In the genomic region with DNA sequence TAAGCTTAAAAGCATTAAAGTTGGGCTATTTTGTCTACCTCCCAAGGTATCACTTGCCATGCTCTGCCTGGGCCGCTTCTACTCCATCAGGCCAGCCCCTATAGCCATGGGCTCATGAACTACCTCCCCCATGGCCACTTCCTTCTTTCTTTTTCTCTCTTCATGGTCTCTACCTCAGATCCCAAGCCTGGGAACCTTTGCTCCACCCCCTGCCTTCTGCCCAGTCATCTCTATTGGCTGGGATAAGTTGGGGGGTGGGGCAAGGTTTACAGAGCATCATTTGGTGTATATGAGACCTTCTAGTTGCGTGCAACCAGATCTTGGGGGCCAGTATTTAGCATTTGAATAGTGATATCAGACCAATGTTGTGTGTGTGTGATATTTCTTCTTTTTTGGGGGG, we compare ENCODE assay signal across 15 mouse cellular contexts. TPM values are rescaled to one million over a fixed set of nuclear protein-coding genes. Genes with fewer than 3 reads are reported as not detected.
DNase-seq lines count a peak whose midpoint lies in the region; ATAC-seq and TF ChIP-seq lines count a peak whose summit lies in the region.
"Had no signal": no experiment of that assay in that cellular context is flagged by ENCODE, and none has a peak within 500 bp of the region (broad histone marks: within the 10 kb centered on the region; RNA-seq: fewer than 3 reads in every experiment).

No protein-coding gene starts in this region.

- no peak for TF ChIP-seq POLR2A in CH12.LX (IDR thresholded peaks at IDR 0.05; ENCODE audit: low read depth, low read length)

- ATAC-seq in heart, embryonic 13.5 days (ENCODE audit: extremely low read depth, insufficient number of reproducible peaks, low FRiP score, low TSS enrichment), result no peak
- peak; percentile 50 for ATAC-seq in granulocyte monocyte progenitor cell, adult 5-6 weeks (replicated peaks; ENCODE audit: poor library complexity, severe bottlenecking)

- H3K79me2 ChIP-seq in CH12.LX (replicated peaks; ENCODE audit: control insufficient read depth, extremely low read depth, insufficient read depth, poor library complexity, severe bottlenecking), result no peaks in the 10 kb centered on the region

- 86% methylated on average over 2 of the region's 2 CpGs for WGBS in heart, embryonic 13.5 days
- WGBS in midbrain, embryonic 10.5 days, result 81% methylated on average over 2 of the region's 2 CpGs

- peak overlapping the region; percentile 74; the same call in 1 of the 2 replicates for H3K4me2 ChIP-seq in heart, embryonic 13.5 days
- H3K4me2 ChIP-seq in CH12.LX (ENCODE audit: insufficient read depth, low read depth, poor library complexity, severe bottlenecking), result no peak overlapping the region

- TF ChIP-seq RAD21 in CH12.LX (IDR thresholded peaks at IDR 0.05; ENCODE audit: low read depth, low read length), result no peak

- H3K9me3 ChIP-seq in heart, embryonic 13.5 days, result no peaks in the 10 kb centered on the region; the same call in 1 of the 2 replicates
- no peaks in the 10 kb centered on the region for H3K9me3 ChIP-seq in CH12.LX (replicated peaks; ENCODE audit: low read length)
- H3K9me3 ChIP-seq in midbrain, embryonic 10.5 days (replicated peaks), result no peaks in the 10 kb centered on the region
- H3K9me3 ChIP-seq: stomach, embryonic 15.5 days had no signal

- H3K27me3 ChIP-seq in heart, embryonic 13.5 days (replicated peaks), result no peaks in the 10 kb centered on the region
- H3K27me3 ChIP-seq in CH12.LX (replicated peaks), result no peaks in the 10 kb centered on the region
- H3K27me3 ChIP-seq in midbrain, embryonic 10.5 days (ENCODE audit: low read depth, poor library complexity, severe bottlenecking), result no peaks in the 10 kb centered on the region
- H3K27me3 ChIP-seq: stomach, embryonic 15.5 days had no signal

- no peak for TF ChIP-seq EP300 in CH12.LX (IDR thresholded peaks at IDR 0.05; ENCODE audit: low read length)

- peaks cover 59% of the 10 kb centered on the region for H3K4me1 ChIP-seq in heart, embryonic 13.5 days
- peaks cover 2 to 32% of the 10 kb centered on the region in 2 experiments; a peak in 3 of 4 replicates for H3K4me1 ChIP-seq in CH12.LX (ENCODE audit: control insufficient read depth in 1 of 2, insufficient read depth in 2 of 2)
- peaks cover 29% of the 10 kb centered on the region for H3K4me1 ChIP-seq in midbrain, embryonic 10.5 days

- intact Hi-C loops in heart, postnatal 14 days (cut with DNase I), result loop anchor here (5.0 kb wide), 1 partner anchor 130 kb away; a partner anchor contains a TSS

- DNase-seq in heart, postnatal 14 days, result no peak
- peak; percentile 62 for DNase-seq in CH12.LX (ENCODE audit: extremely low read depth)
- no peak for DNase-seq in midbrain, embryonic 10.5 days (ENCODE audit: low spot score)
- no peak for DNase-seq in layer of hippocampus, postnatal 36 days
- no peak for DNase-seq in thymus, postnatal 14 days
- DNase-seq in gastrocnemius, adult 8-10 months (ENCODE audit: low spot score in 2 of 2), result no peak
- DNase-seq: adrenal gland, adult 2 months; B cell, adult 2 months; cerebellum, adult 18-20 months; heart, adult 18-20 months; kidney, adult 9 months had no signal

- dilution Hi-C loops in CH12.LX (cut with MboI; ENCODE audit: extremely low pct_ligation_motif_present, extremely low pct_unique_long_range_greater_than_20kb, low sequenced_read_pairs), result no loop called here

- TF ChIP-seq CTCF in CH12.LX (conservative IDR thresholded peaks at IDR 0.05 in 1 of 2, IDR thresholded peaks at IDR 0.05 in 1 of 2; ENCODE audit: low read depth in 2 of 2, low read length in 2 of 2), result no peak

- H3K4me3 ChIP-seq in heart, embryonic 13.5 days, result no peak overlapping the region
- H3K4me3 ChIP-seq in CH12.LX (replicated peaks in 1 of 3; ENCODE audit: low read depth in 2 of 3, low read length in 2 of 3, poor library complexity in 1 of 3), result no peak overlapping the region
- H3K4me3 ChIP-seq in midbrain, embryonic 10.5 days, result peak overlapping the region; percentile 14; the same call in 1 of the 2 replicates

- H3K9ac ChIP-seq in heart, embryonic 13.5 days, result no peak overlapping the region
- H3K9ac ChIP-seq in CH12.LX (ENCODE audit: insufficient read depth, low read depth), result no peak overlapping the region
- H3K9ac ChIP-seq: stomach, embryonic 15.5 days had no signal

- in situ Hi-C loops in CH12.LX (cut with MboI; ENCODE audit: low pct_ligation_motif_present, low pct_unique_long_range_greater_than_20kb, low sequenced_read_pairs), result no loop called here

- no peak overlapping the region for H3K27ac ChIP-seq in heart, embryonic 13.5 days (replicated peaks)
- no peak overlapping the region for H3K27ac ChIP-seq in CH12.LX (ENCODE audit: insufficient read depth, low read depth)
- H3K27ac ChIP-seq in midbrain, embryonic 10.5 days (replicated peaks), result no peak overlapping the region
- H3K27ac ChIP-seq: macrophage; stomach, embryonic 15.5 days had no signal

- H3K36me3 ChIP-seq in heart, embryonic 13.5 days, result peaks cover 44% of the 10 kb centered on the region
- H3K36me3 ChIP-seq in CH12.LX (replicated peaks in 1 of 2; ENCODE audit: control insufficient read depth in 1 of 2, insufficient read depth in 1 of 2, low read length in 1 of 2), result peaks cover 2 to 27% of the 10 kb centered on the region in 2 experiments
- peaks cover 46% of the 10 kb centered on the region for H3K36me3 ChIP-seq in midbrain, embryonic 10.5 days

TF ChIP-seq in CH12.LX, 34 proteins besides CTCF, POLR2A, EP300 and RAD21 (continues in another document):
- TF ChIP-seq TBP (conservative IDR thresholded peaks at IDR 0.05; ENCODE audit: low read depth, low read length), result no peak
- TF ChIP-seq ZKSCAN1 (IDR thresholded peaks at IDR 0.05; ENCODE audit: borderline replicate concordance, low read depth, low read length), result no peak
- no peak for TF ChIP-seq USF1 (IDR thresholded peaks at IDR 0.05; ENCODE audit: low read depth, low read length)
- TF ChIP-seq UBTF (IDR thresholded peaks at IDR 0.05; ENCODE audit: low read depth, low read length), result no peak
- TF ChIP-seq E2F4 (IDR thresholded peaks at IDR 0.05; ENCODE audit: insufficient replicate concordance, low read depth, low read length), result no peak
- no peak for TF ChIP-seq POLR2AphosphoS2 (IDR thresholded peaks at IDR 0.05; ENCODE audit: low read depth, low read length)
- TF ChIP-seq NELFE (IDR thresholded peaks at IDR 0.05; ENCODE audit: low read depth, low read length), result no peak
- TF ChIP-seq SMC3 (IDR thresholded peaks at IDR 0.05; ENCODE audit: low read depth, low read length), result no peak
- no peak for TF ChIP-seq MEF2A (IDR thresholded peaks at IDR 0.05; ENCODE audit: borderline replicate concordance, low read depth, low read length)
- TF ChIP-seq PAX5 (IDR thresholded peaks at IDR 0.05; ENCODE audit: low read length), result no peak
- TF ChIP-seq NRF1 (IDR thresholded peaks at IDR 0.05; ENCODE audit: low read depth, low read length), result no peak

RNA-seq across cellular contexts. Expression of a gene that starts 1.8 kb away (rescaled TPM):
- 1.9 TPM in 2 replicates for polyA plus RNA-seq in heart, embryonic 13.5 days (2015; fragmentation: Nextera tagmentation; extraction: Ambion mirVana)
- total RNA-seq in heart, postnatal 14 days (2021), result 1 to 10 TPM; 5.2 to 7.0 TPM
- total RNA-seq in CH12.LX (2012; rRNA removed), result 2.3 and 3.7 TPM in 2 replicates
- total RNA-seq in CH12.LX (2014; rRNA removed), result 0.82 and 1.3 TPM in 2 replicates
- polyA plus RNA-seq in CH12.LX (2012; ENCODE audit: insufficient read length, low read depth), result 1.7 TPM in 2 replicates
- 5.5 and 6.4 TPM in 2 replicates for total RNA-seq in granulocyte monocyte progenitor cell, adult 5-6 weeks (2014; fragmentation: Nextera tagmentation)
- 5.6 and 6.9 TPM in 2 replicates for total RNA-seq in granulocyte monocyte progenitor cell, adult 5-6 weeks (2017)
- polyA plus RNA-seq in midbrain, embryonic 10.5 days (2016; fragmentation: Nextera tagmentation; extraction: Ambion mirVana), result 2.5 and 2.9 TPM in 2 replicates
- total RNA-seq in layer of hippocampus, postnatal 36 days (2021), result 10 to 100 TPM; 12.9 to 13.2 TPM
- 1 to 10 TPM; 1.8 to 2.4 (median 2.0) TPM for total RNA-seq in gastrocnemius, adult 8-10 months (2022)

RNA-seq across cellular contexts. Expression of a gene that starts 36.7 kb away (rescaled TPM):
- 28.0 and 28.9 TPM in 2 replicates for polyA plus RNA-seq in heart, embryonic 13.5 days (2015; fragmentation: Nextera tagmentation; extraction: Ambion mirVana)
- total RNA-seq in heart, postnatal 14 days (2021), result 10 to 100 TPM; 60.2 to 61.0 TPM
- total RNA-seq in CH12.LX (2012; rRNA removed) (77.0 and 87.5 TPM in 2 replicates), CH12.LX (2014; rRNA removed) (43.1 and 49.6 TPM in 2 replicates)
- 83.1 and 126 TPM in 2 replicates for polyA plus RNA-seq in CH12.LX (2012; ENCODE audit: insufficient read length, low read depth)
- 89.6 and 92.9 TPM in 2 replicates for total RNA-seq in granulocyte monocyte progenitor cell, adult 5-6 weeks (2014; fragmentation: Nextera tagmentation)
- 85.5 and 95.4 TPM in 2 replicates for total RNA-seq in granulocyte monocyte progenitor cell, adult 5-6 weeks (2017)
- polyA plus RNA-seq in midbrain, embryonic 10.5 days (2016; fragmentation: Nextera tagmentation; extraction: Ambion mirVana), result 23.7 and 27.1 TPM in 2 replicates
- total RNA-seq in layer of hippocampus, postnatal 36 days (2021), result 10 to 100 TPM; 19.5 to 23.9 TPM
- total RNA-seq in gastrocnemius, adult 8-10 months (2022), result 10 to 100 TPM in 2 of 4 experiments, 1 to 10 TPM in 2; 6.3 to 12.7 (median 10.6) TPM

RNA-seq across cellular contexts. Expression of a gene that starts 38.6 kb away (rescaled TPM):
- 15.6 and 18.9 TPM in 2 replicates for polyA plus RNA-seq in heart, embryonic 13.5 days (2015; fragmentation: Nextera tagmentation; extraction: Ambion mirVana)
- total RNA-seq in heart, postnatal 14 days (2021), result 1 to 10 TPM; 6.3 to 7.6 TPM
- total RNA-seq in CH12.LX (2012; rRNA removed), result 42.4 and 48.9 TPM in 2 replicates
- 55.7 and 64.2 TPM in 2 replicates for total RNA-seq in CH12.LX (2014; rRNA removed)
- 44.6 and 48.1 TPM in 2 replicates for polyA plus RNA-seq in CH12.LX (2012; ENCODE audit: insufficient read length, low read depth)
- total RNA-seq in granulocyte monocyte progenitor cell, adult 5-6 weeks (2014; fragmentation: Nextera tagmentation), result 23.6 and 33.8 TPM in 2 replicates
- total RNA-seq in granulocyte monocyte progenitor cell, adult 5-6 weeks (2017), result 27.2 and 31.5 TPM in 2 replicates
- 48.0 and 50.2 TPM in 2 replicates for polyA plus RNA-seq in midbrain, embryonic 10.5 days (2016; fragmentation: Nextera tagmentation; extraction: Ambion mirVana)
- total RNA-seq in layer of hippocampus, postnatal 36 days (2021), result 10 to 100 TPM; 24.5 to 28.7 TPM
- 1 to 10 TPM; 2.4 to 6.0 (median 3.8) TPM for total RNA-seq in gastrocnemius, adult 8-10 months (2022)

RNA-seq across cellular contexts. Expression of a gene that starts 42.4 kb away (rescaled TPM):
- polyA plus RNA-seq in heart, embryonic 13.5 days (2015; fragmentation: Nextera tagmentation; extraction: Ambion mirVana), result 3.0 and 3.2 TPM in 2 replicates
- total RNA-seq in heart, postnatal 14 days (2021), result 1 to 10 TPM; 5.8 to 8.2 TPM
- total RNA-seq in CH12.LX (2012; rRNA removed) (0.47 and 0.67 TPM in 2 replicates), CH12.LX (2014; rRNA removed) (0.66 TPM in 1 of 2 replicates, not detected in the other)
- polyA plus RNA-seq in CH12.LX (2012; ENCODE audit: insufficient read length, low read depth), result 0.47 and 1.1 TPM in 2 replicates
- 5.0 TPM in 1 of 2 replicates, not detected in the other for total RNA-seq in granulocyte monocyte progenitor cell, adult 5-6 weeks (2014; fragmentation: Nextera tagmentation)
- 1.4 TPM in 1 of 2 replicates, not detected in the other for total RNA-seq in granulocyte monocyte progenitor cell, adult 5-6 weeks (2017)
- 7.0 and 7.4 TPM in 2 replicates for polyA plus RNA-seq in midbrain, embryonic 10.5 days (2016; fragmentation: Nextera tagmentation; extraction: Ambion mirVana)
- 10 to 100 TPM in 1 of 2 experiments, 1 to 10 TPM in 1; 9.9 to 11.0 TPM for total RNA-seq in layer of hippocampus, postnatal 36 days (2021)
- total RNA-seq in gastrocnemius, adult 8-10 months (2022), result 1 to 10 TPM; 2.4 to 5.0 (median 4.0) TPM
- polyA plus RNA-seq: macrophage had no signal
